Mouse (Mus musculus): ENCODE measurements around the gene Zscan2. TPM values are rescaled to one million over a fixed set of nuclear protein-coding genes. Genes with fewer than 3 reads are reported as not detected.

Zscan2 gene
- total and polyA plus RNA-seq, 3 experiments, result 1.8 to 5.3 (median 4.4) TPM

- Histone ChIP-seq H3K9me3 (replicated peaks) (no peaks in the 10 kb centered on the region), H3K4me3 (ENCODE audit: low read depth, low read length) (no peak overlapping the region), H3K36me3 (replicated peaks) (peaks cover 43% of the 10 kb centered on the region), H3K4me1 (ENCODE audit: insufficient read depth, low read depth, low read length) (peaks cover 25% of the 10 kb centered on the region), H3K27me3 (ENCODE audit: insufficient read depth, low read length) (no peaks in the 10 kb centered on the region)
- TF ChIP-seq GATA1 (IDR thresholded peaks at IDR 0.05; ENCODE audit: borderline replicate concordance, low read length) (no peak), TAL1 (conservative IDR thresholded peaks at IDR 0.05; ENCODE audit: low read depth, low read length) (no peak), POLR2AphosphoS5 (IDR thresholded peaks at IDR 0.05; ENCODE audit: insufficient replicate concordance, low read depth, low read length) (no peak), GATA2 (IDR thresholded peaks at IDR 0.05; ENCODE audit: borderline replicate concordance, low read depth, low read length) (no peak), CTCF (IDR thresholded peaks at IDR 0.05; ENCODE audit: low read depth, low read length) (no peak)
- no peak for ATAC-seq (ENCODE audit: extremely low read depth, insufficient number of reproducible peaks, low FRiP score, poor library complexity, severe bottlenecking)
- DNase-seq (ENCODE audit: low spot score), result no peak
These were observed 4.8 kb downstream of the Zscan2 start for GRCm38 (mm10) chr7:80865521-80865920.

GRCm38 (mm10) chr7:80866514-80867147, 5.9 kb downstream of the Zscan2 start:
- Histone ChIP-seq H3K9me3 (replicated peaks) (no peaks in the 10 kb centered on the region), H3K4me3 (ENCODE audit: low read depth, low read length) (no peak overlapping the region), H3K4me1 (ENCODE audit: insufficient read depth, low read depth, low read length) (peaks cover 16% of the 10 kb centered on the region), H3K36me3 (replicated peaks) (peaks cover 47% of the 10 kb centered on the region), H3K27me3 (ENCODE audit: insufficient read depth, low read length) (no peaks in the 10 kb centered on the region)
- no peak for DNase-seq (ENCODE audit: low spot score)
- TF ChIP-seq TAL1 (conservative IDR thresholded peaks at IDR 0.05; ENCODE audit: low read depth, low read length) (no peak), POLR2AphosphoS5 (IDR thresholded peaks at IDR 0.05; ENCODE audit: insufficient replicate concordance, low read depth, low read length) (no peak), GATA1 (IDR thresholded peaks at IDR 0.05; ENCODE audit: borderline replicate concordance, low read length) (no peak), CTCF (IDR thresholded peaks at IDR 0.05; ENCODE audit: low read depth, low read length) (no peak), GATA2 (IDR thresholded peaks at IDR 0.05; ENCODE audit: borderline replicate concordance, low read depth, low read length) (no peak)
- ATAC-seq (ENCODE audit: extremely low read depth, insufficient number of reproducible peaks, low FRiP score, poor library complexity, severe bottlenecking), result no peak

- no peak for ATAC-seq (ENCODE audit: extremely low read depth, insufficient number of reproducible peaks, low FRiP score, poor library complexity, severe bottlenecking)
- TF ChIP-seq GATA2 (IDR thresholded peaks at IDR 0.05; ENCODE audit: borderline replicate concordance, low read depth, low read length), result no peak
- no peak for TF ChIP-seq CTCF (IDR thresholded peaks at IDR 0.05; ENCODE audit: low read depth, low read length)
- TF ChIP-seq TAL1 (conservative IDR thresholded peaks at IDR 0.05; ENCODE audit: low read depth, low read length), result no peak
- TF ChIP-seq GATA1 (IDR thresholded peaks at IDR 0.05; ENCODE audit: borderline replicate concordance, low read length), result no peak
- no peak for TF ChIP-seq POLR2AphosphoS5 (IDR thresholded peaks at IDR 0.05; ENCODE audit: insufficient replicate concordance, low read depth, low read length)
- peaks cover 16% of the 10 kb centered on the region for H3K4me1 ChIP-seq (ENCODE audit: insufficient read depth, low read depth, low read length)
These were observed 8.0 kb downstream of the Zscan2 start for GRCm38 (mm10) chr7:80868686-80869085.

GRCm38 (mm10) chr7:80873038-80873437, 12.3 kb downstream of the Zscan2 start:
- peaks cover 45% of the 10 kb centered on the region for H3K36me3 ChIP-seq (replicated peaks)
- ATAC-seq (ENCODE audit: extremely low read depth, insufficient number of reproducible peaks, low FRiP score, poor library complexity, severe bottlenecking), result no peak
- peak; percentile 37 for DNase-seq (ENCODE audit: low spot score)
- H3K4me1 ChIP-seq (ENCODE audit: insufficient read depth, low read depth, low read length), result peaks cover 7% of the 10 kb centered on the region
- H3K4me3 ChIP-seq (ENCODE audit: low read depth, low read length), result no peak overlapping the region
- no peak for TF ChIP-seq GATA1 (IDR thresholded peaks at IDR 0.05; ENCODE audit: borderline replicate concordance, low read length)
- TF ChIP-seq POLR2AphosphoS5 (IDR thresholded peaks at IDR 0.05; ENCODE audit: insufficient replicate concordance, low read depth, low read length), result no peak
- no peak for TF ChIP-seq TAL1 (conservative IDR thresholded peaks at IDR 0.05; ENCODE audit: low read depth, low read length)
- H3K27me3 ChIP-seq (ENCODE audit: insufficient read depth, low read length), result no peaks in the 10 kb centered on the region
- no peaks in the 10 kb centered on the region; the same call in 1 of the 2 replicates for H3K9me3 ChIP-seq (replicated peaks)

More at GRCm38 (mm10) chr7:80868686-80869085, 8.0 kb downstream of the Zscan2 start:
- DNase-seq (ENCODE audit: low spot score), result no peak
- Histone ChIP-seq H3K27me3 (ENCODE audit: insufficient read depth, low read length) (no peaks in the 10 kb centered on the region), H3K36me3 (replicated peaks) (peaks cover 40% of the 10 kb centered on the region), H3K9me3 (replicated peaks) (no peaks in the 10 kb centered on the region), H3K4me3 (ENCODE audit: low read depth, low read length) (no peak overlapping the region)

GRCm38 (mm10) chr7:80873631-80874030, 12.9 kb downstream of the Zscan2 start:
- Histone ChIP-seq H3K4me3 (ENCODE audit: low read depth, low read length) (no peak overlapping the region), H3K27me3 (ENCODE audit: insufficient read depth, low read length) (no peaks in the 10 kb centered on the region), H3K36me3 (replicated peaks) (peaks cover 43% of the 10 kb centered on the region), H3K4me1 (ENCODE audit: insufficient read depth, low read depth, low read length) (peaks cover 7% of the 10 kb centered on the region), H3K9me3 (replicated peaks) (no peaks in the 10 kb centered on the region; the same call in 1 of the 2 replicates)
- ATAC-seq (ENCODE audit: extremely low read depth, insufficient number of reproducible peaks, low FRiP score, poor library complexity, severe bottlenecking), result no peak
- TF ChIP-seq POLR2AphosphoS5 (IDR thresholded peaks at IDR 0.05; ENCODE audit: insufficient replicate concordance, low read depth, low read length), result no peak
- TF ChIP-seq GATA2 (IDR thresholded peaks at IDR 0.05; ENCODE audit: borderline replicate concordance, low read depth, low read length), result no peak
- TF ChIP-seq TAL1 (conservative IDR thresholded peaks at IDR 0.05; ENCODE audit: low read depth, low read length), result no peak
- no peak for TF ChIP-seq CTCF (IDR thresholded peaks at IDR 0.05; ENCODE audit: low read depth, low read length)
- no peak for TF ChIP-seq GATA1 (IDR thresholded peaks at IDR 0.05; ENCODE audit: borderline replicate concordance, low read length)
- DNase-seq (ENCODE audit: low spot score), result no peak

GRCm38 (mm10) chr7:80875727-80876126, 15.0 kb downstream of the Zscan2 start:
- peaks cover 36% of the 10 kb centered on the region for H3K36me3 ChIP-seq (replicated peaks)
- no peaks in the 10 kb centered on the region; the same call in 1 of the 2 replicates for H3K9me3 ChIP-seq (replicated peaks)
- H3K4me3 ChIP-seq (ENCODE audit: low read depth, low read length), result no peak overlapping the region
- no peak for TF ChIP-seq GATA2 (IDR thresholded peaks at IDR 0.05; ENCODE audit: borderline replicate concordance, low read depth, low read length)
- TF ChIP-seq POLR2AphosphoS5 (IDR thresholded peaks at IDR 0.05; ENCODE audit: insufficient replicate concordance, low read depth, low read length), result no peak
- TF ChIP-seq GATA1 (IDR thresholded peaks at IDR 0.05; ENCODE audit: borderline replicate concordance, low read length), result no peak
- TF ChIP-seq CTCF (IDR thresholded peaks at IDR 0.05; ENCODE audit: low read depth, low read length), result no peak
- TF ChIP-seq TAL1 (conservative IDR thresholded peaks at IDR 0.05; ENCODE audit: low read depth, low read length), result no peak
- 0 out of 2 replicates have a peak, but pooled peaks cover 2% of the 10 kb centered on the region for H3K27me3 ChIP-seq (ENCODE audit: insufficient read depth, low read length)
- H3K4me1 ChIP-seq (ENCODE audit: insufficient read depth, low read depth, low read length), result peaks cover 13% of the 10 kb centered on the region
- ATAC-seq (ENCODE audit: extremely low read depth, insufficient number of reproducible peaks, low FRiP score, poor library complexity, severe bottlenecking), result no peak
- no peak for DNase-seq (ENCODE audit: low spot score)
